Mouse (Mus musculus) heart, adult 2 months (tissue): ENCODE data around the gene Camta1. TPM values are rescaled to one million over a fixed set of nuclear protein-coding genes. Genes with fewer than 3 reads are reported as not detected.

Experiments used
- DNase-seq, 2 experiments: peaks; one replicate each; pipeline ENCODE4 v3.0.0; 2021
- H3K27ac ChIP-seq: fragments of 200-600 bp; 2 replicates; pipeline ENCODE4 v1.8.1; 2022
- H3K27me3 ChIP-seq: fragments of 200-500 bp; 2 replicates; pipeline ENCODE4 v1.6.1; 2012; ENCODE audit warnings: mild to moderate bottlenecking, low read length, inconsistent platforms, mixed read lengths; ENCODE audit not compliant: control insufficient read depth, insufficient read depth
- H3K36me3 ChIP-seq: fragments of 200-500 bp; 2 replicates; pipeline ENCODE4 v1.6.1; 2012; ENCODE audit warnings: low read length, inconsistent platforms; ENCODE audit not compliant: control insufficient read depth, insufficient read depth
- H3K4me1 ChIP-seq: fragments of 200-500 bp; 2 replicates; pipeline ENCODE4 v1.6.1; 2011; ENCODE audit warnings: low read length; ENCODE audit not compliant: control insufficient read depth, insufficient read depth
- H3K4me3 ChIP-seq: fragments of 200-600 bp; 2 replicates; pipeline ENCODE4 v1.8.1; 2022
- H3K79me2 ChIP-seq: fragments of 200-500 bp; replicated peaks from 2 replicates; pipeline ENCODE4 v1.6.1; 2012; ENCODE audit warnings: mild to moderate bottlenecking, inconsistent platforms, low read length, moderate library complexity, mixed read lengths; ENCODE audit not compliant: control insufficient read depth, insufficient read depth
- H3K9ac ChIP-seq: fragments of 200-500 bp; 2 replicates; pipeline ENCODE4 v1.6.1; 2012; ENCODE audit warnings: low read depth, mild to moderate bottlenecking, control low read depth, inconsistent platforms, low read length, mixed read lengths
- CTCF ChIP-seq: fragments of 200-600 bp; IDR thresholded peaks from 2 replicates; pipeline ENCODE4 v1.8.1; 2022; ENCODE audit warnings: antibody characterized with exemption, mild to moderate bottlenecking, moderate library complexity
- EP300 ChIP-seq: fragments of 200-500 bp; IDR thresholded peaks from 2 replicates; pipeline ENCODE4 v1.6.1; 2011; ENCODE audit warnings: low read depth, low read length, control low read depth; ENCODE audit not compliant: insufficient read depth
- POLR2A ChIP-seq: fragments of 200-500 bp; IDR thresholded peaks from 2 replicates; pipeline ENCODE4 v1.6.1; 2011; ENCODE audit warnings: mild to moderate bottlenecking, low read depth, low read length, control low read depth; ENCODE audit not compliant: insufficient read depth
- WGBS: fragments of 180-500 bp; shearing (Covaris S2); methylation state at CpG from one replicate; pipeline ENCODE4 v1.1.7; 2018; 5-methylcytosine and 5-hydroxymethylcytosine counted together
- intact Hi-C: fragments of 180-260 bp; cut with DNase I; formaldehyde crosslinking; loops from one replicate; pipeline ENCODE4 v1.15.1; 2025
- polyA plus RNA-seq: library from polyadenylated mRNA; depleted of rRNA; stranded (reverse); fragments of >200 nt; gene quantifications from 2 replicates; pipeline ENCODE4 v1.2.3, GENCODE M21; 2012
- total RNA-seq, 2 experiments: library from RNA; stranded (reverse); gene quantifications; 2 replicates each; pipeline ENCODE4 v1.2.3; 2021

Camta1 gene
- total and polyA plus RNA-seq, 3 experiments: 39.4 to 234 (median 208) TPM

GRCm38 (mm10) chr4:151046524-151046923 is 815.2 kb downstream of the Camta1 start:
- H3K4me1 ChIP-seq: peaks cover 15% of the 10 kb centered on the region
- WGBS: 77% methylated on average over 3 of the region's 3 CpGs
- H3K27me3 ChIP-seq: no peaks in the 10 kb centered on the region
- H3K9ac ChIP-seq: no peak overlapping the region
- H3K4me3 ChIP-seq: no peak overlapping the region
- H3K27ac ChIP-seq: no peak overlapping the region
- no peak for DNase-seq
- H3K36me3 ChIP-seq: peaks cover 21% of the 10 kb centered on the region
- intact Hi-C loops: no loop called here
- TF ChIP-seq POLR2A (no peak), CTCF (no peak), EP300 (no peak)
- H3K79me2 ChIP-seq: peaks cover 6% of the 10 kb centered on the region; the same call in 1 of the 2 replicates

GRCm38 (mm10) chr4:151044944-151045570 is 816.6 kb downstream of the Camta1 start:
- Histone ChIP-seq H3K9ac (peak overlapping the region; percentile 56), H3K27me3 (no peaks in the 10 kb centered on the region), H3K4me3 (peak overlapping the region; percentile 57), H3K36me3 (peaks cover 16% of the 10 kb centered on the region), H3K4me1 (peaks cover 11% of the 10 kb centered on the region), H3K79me2 (no peaks in the 10 kb centered on the region), H3K27ac (peak overlapping the region; percentile 93)
- DNase-seq: no peak
- WGBS: 4% methylated on average over 21 of the region's 21 CpGs
- intact Hi-C loops: no loop called here
- TF ChIP-seq POLR2A: peak; percentile 38; the same call in 1 of the 2 replicates
- TF ChIP-seq CTCF: no peak
- TF ChIP-seq EP300: 0 out of 2 replicates have a peak, but pooled peaks have one; percentile 9

- Histone ChIP-seq H3K4me3 (peak within 1 kb of the TSS; percentile 79), H3K79me2 (no peaks in the 10 kb centered on the region), H3K27me3 (no peaks in the 10 kb centered on the region), H3K9ac (peak within 1 kb of the TSS; percentile 80), H3K36me3 (peaks cover 15% of the 10 kb centered on the region), H3K27ac (peak within 1 kb of the TSS; percentile 93), H3K4me1 (peaks cover 11% of the 10 kb centered on the region)
- intact Hi-C loops: no loop called here
- WGBS: 2% methylated on average over 79 of the region's 79 CpGs
- TF ChIP-seq EP300 (0 out of 2 replicates have a peak, but pooled peaks have one; percentile 2), POLR2A (peak; percentile 94), CTCF (0 out of 2 replicates have a peak, but pooled peaks have one; percentile 1)
- DNase-seq: peak; percentile 99
Measured at GRCm38 (mm10) chr4:151044037-151044943, 817.4 kb downstream of the Camta1 start, which contains the start of gene Per3. TSS of gene Per3 (minus strand) at chr4:151044665.

- Histone ChIP-seq H3K9ac (peak overlapping the region; percentile 80), H3K36me3 (peaks cover 13% of the 10 kb centered on the region), H3K4me3 (peak overlapping the region; percentile 79; the same call in 1 of the 2 replicates), H3K27ac (peak overlapping the region; percentile 93), H3K4me1 (peaks cover 11% of the 10 kb centered on the region), H3K27me3 (no peaks in the 10 kb centered on the region), H3K79me2 (no peaks in the 10 kb centered on the region)
- TF ChIP-seq POLR2A: peak; percentile 75
- no peak for TF ChIP-seq EP300
- WGBS: 31% methylated on average over 5 of the region's 5 CpGs
- peak; percentile 39 to 44 for DNase-seq
- intact Hi-C loops: no loop called here
Measured at GRCm38 (mm10) chr4:151043281-151043680, 818.4 kb downstream of the Camta1 start.

- no peak overlapping the region for H3K4me3 ChIP-seq
- no peak for TF ChIP-seq POLR2A
- TF ChIP-seq EP300: no peak
- no peak for TF ChIP-seq CTCF
- no peaks in the 10 kb centered on the region for H3K79me2 ChIP-seq
- H3K36me3 ChIP-seq: peaks cover 13% of the 10 kb centered on the region
- H3K9ac ChIP-seq: peak overlapping the region; percentile 28; the same call in 1 of the 2 replicates
- 61% methylated on average over 5 of the region's 5 CpGs for WGBS
- H3K27ac ChIP-seq: no peak overlapping the region; the same call in 1 of the 2 replicates
- H3K4me1 ChIP-seq: peaks cover 11% of the 10 kb centered on the region
- DNase-seq: no peak
- intact Hi-C loops: no loop called here
- no peaks in the 10 kb centered on the region for H3K27me3 ChIP-seq
Measured at GRCm38 (mm10) chr4:151041506-151041905, 820.2 kb downstream of the Camta1 start.

GRCm38 (mm10) chr4:151037800-151038199 is 823.9 kb downstream of the Camta1 start:
- H3K4me1 ChIP-seq: peaks cover 4% of the 10 kb centered on the region
- H3K27ac ChIP-seq: no peak overlapping the region
- no peaks in the 10 kb centered on the region for H3K27me3 ChIP-seq
- no peak for TF ChIP-seq EP300
- no peak for TF ChIP-seq POLR2A
- no peak for TF ChIP-seq CTCF
- intact Hi-C loops: no loop called here
- DNase-seq: no peak
- H3K79me2 ChIP-seq: no peaks in the 10 kb centered on the region
- no peak overlapping the region for H3K4me3 ChIP-seq
- 95% methylated on average over 11 of the region's 11 CpGs for WGBS
- H3K36me3 ChIP-seq: peaks cover 10% of the 10 kb centered on the region
- H3K9ac ChIP-seq: no peak overlapping the region
